Mouse (Mus musculus) CH12.LX (cell line): Measurements from ENCODE around the gene Lgr4. TPM values are rescaled to one million over a fixed set of nuclear protein-coding genes. Genes with fewer than 3 reads are reported as not detected.

ENCODE experiments used
- DNase-seq: peaks from one replicate; pipeline ENCODE4 v3.0.0-alpha.2; 2013; ENCODE audit errors: extremely low read depth
- H3K27ac ChIP-seq: 2 replicates; pipeline ENCODE4 v1.5.1; 2012; ENCODE audit warnings: low read depth, mild to moderate bottlenecking, control low read depth, moderate library complexity; ENCODE audit not compliant: insufficient read depth
- H3K27me3 ChIP-seq: replicated peaks from 2 replicates; pipeline ENCODE3; 2012; ENCODE audit warnings: inconsistent platforms
- H3K36me3 ChIP-seq, 2 experiments: replicated peaks in 1 of 2; 2 replicates each; pipeline versions ENCODE3 to v1.6.1; 2012; ENCODE audit warnings: inconsistent platforms in 1 of 2, low read length in 1 of 2, mild to moderate bottlenecking in 1 of 2, mixed read lengths in 1 of 2, moderate library complexity in 1 of 2; ENCODE audit not compliant: control insufficient read depth in 1 of 2, insufficient read depth in 1 of 2
- H3K4me1 ChIP-seq, 2 experiments: 2 replicates each; pipeline ENCODE4 v1.6.1; 2012; ENCODE audit warnings: inconsistent platforms in 1 of 2, moderate library complexity in 1 of 2; ENCODE audit not compliant: insufficient read depth in 2 of 2, control insufficient read depth in 1 of 2
- H3K4me2 ChIP-seq: 2 replicates; pipeline ENCODE4 v1.6.1; 2012; ENCODE audit warnings: low read depth, mild to moderate bottlenecking, control low read depth; ENCODE audit not compliant: poor library complexity, insufficient read depth, severe bottlenecking
- H3K4me3 ChIP-seq, 3 experiments: fragments of 150-350 bp in 1 of 3; sonication (generic) in 1 of 3; replicated peaks in 1 of 3; 2 replicates each; pipeline versions ENCODE3 to v1.5.1; 2011 to 2012; ENCODE audit warnings: low read depth in 2 of 3, low read length in 2 of 3, mild to moderate bottlenecking in 2 of 3, moderate library complexity in 2 of 3, control low read depth in 1 of 3, improper control_type of control experiment in 1 of 3, inconsistent platforms in 1 of 3, mixed read lengths in 1 of 3; ENCODE audit not compliant: poor library complexity in 1 of 3
- H3K79me2 ChIP-seq: replicated peaks from 2 replicates; pipeline ENCODE4 v1.6.1; 2012; ENCODE audit warnings: mild to moderate bottlenecking, moderate library complexity; ENCODE audit not compliant: control insufficient read depth, poor library complexity, insufficient read depth, severe bottlenecking; ENCODE audit errors: extremely low read depth
- H3K9ac ChIP-seq: 2 replicates; pipeline ENCODE4 v1.6.1; 2012; ENCODE audit warnings: low read depth, mild to moderate bottlenecking, control low read depth, moderate library complexity; ENCODE audit not compliant: insufficient read depth
- H3K9me3 ChIP-seq: replicated peaks from 2 replicates; pipeline ENCODE3; 2012; ENCODE audit warnings: low read length, inconsistent platforms, mixed read lengths
- BHLHE40 ChIP-seq: IDR thresholded peaks from 2 replicates; pipeline ENCODE4 v1.6.1; 2011; ENCODE audit warnings: mild to moderate bottlenecking, low read depth, low read length, improper control_type of control experiment
- CHD1 ChIP-seq: IDR thresholded peaks from 2 replicates; pipeline ENCODE4 v1.6.1; 2012; ENCODE audit warnings: low read depth, low read length, improper control_type of control experiment, inconsistent platforms
- CTCF ChIP-seq, 2 experiments: IDR thresholded peaks in 1 of 2; conservative IDR thresholded peaks in 1 of 2; 2 replicates each; pipeline ENCODE4 v1.5.1; 2011 to 2012; ENCODE audit warnings: low read depth in 2 of 2, low read length in 2 of 2, improper control_type of control experiment in 1 of 2, inconsistent platforms in 1 of 2, mild to moderate bottlenecking in 1 of 2, moderate library complexity in 1 of 2
- E2F4 ChIP-seq: IDR thresholded peaks from 2 replicates; pipeline ENCODE4 v1.6.1; 2011; ENCODE audit warnings: low read depth, low read length, improper control_type of control experiment; ENCODE audit not compliant: insufficient replicate concordance
- ELF1 ChIP-seq: IDR thresholded peaks from 2 replicates; pipeline ENCODE4 v1.6.1; 2014; ENCODE audit warnings: low read depth, mild to moderate bottlenecking, inconsistent platforms, low read length, improper control_type of control experiment
- ETS1 ChIP-seq: conservative IDR thresholded peaks from 2 replicates; pipeline ENCODE4 v1.6.1; 2012; ENCODE audit warnings: low read depth, mild to moderate bottlenecking, inconsistent platforms, low read length, improper control_type of control experiment, moderate library complexity
- GABPA ChIP-seq: IDR thresholded peaks from 2 replicates; pipeline ENCODE4 v1.6.1; 2012; ENCODE audit warnings: low read depth, low read length, improper control_type of control experiment, inconsistent platforms; ENCODE audit not compliant: insufficient replicate concordance
- HCFC1 ChIP-seq: IDR thresholded peaks from 2 replicates; pipeline ENCODE4 v1.6.1; 2012; ENCODE audit warnings: low read depth, mild to moderate bottlenecking, inconsistent platforms, low read length, improper control_type of control experiment
- IRF4 ChIP-seq: IDR thresholded peaks from 2 replicates; pipeline ENCODE4 v1.6.1; 2014; ENCODE audit warnings: low read depth, mild to moderate bottlenecking, inconsistent platforms, low read length, improper control_type of control experiment
- JUN ChIP-seq: IDR thresholded peaks from 2 replicates; pipeline ENCODE4 v1.6.1; 2011; ENCODE audit warnings: low read depth, mild to moderate bottlenecking, low read length, improper control_type of control experiment, moderate library complexity; ENCODE audit not compliant: insufficient read depth
- JUND ChIP-seq: conservative IDR thresholded peaks from 2 replicates; pipeline ENCODE4 v1.6.1; 2011; ENCODE audit warnings: low read depth, low read length, improper control_type of control experiment
- KAT2A ChIP-seq: IDR thresholded peaks from 2 replicates; pipeline ENCODE4 v1.6.1; 2012; ENCODE audit warnings: low read length, improper control_type of control experiment, inconsistent platforms; ENCODE audit not compliant: insufficient replicate concordance
- MAZ ChIP-seq: IDR thresholded peaks from 2 replicates; pipeline ENCODE4 v1.6.1; 2012; ENCODE audit warnings: low read depth, mild to moderate bottlenecking, inconsistent platforms, low read length, improper control_type of control experiment, moderate library complexity
- MYC ChIP-seq: IDR thresholded peaks from 2 replicates; pipeline ENCODE4 v1.6.1; 2011; ENCODE audit warnings: low read depth, mild to moderate bottlenecking, improper control_type of control experiment, low read length
- NELFE ChIP-seq: IDR thresholded peaks from 2 replicates; pipeline ENCODE4 v1.6.1; 2011; ENCODE audit warnings: low read depth, low read length, improper control_type of control experiment
- NRF1 ChIP-seq: IDR thresholded peaks from 2 replicates; pipeline ENCODE4 v1.6.1; 2014; ENCODE audit warnings: low read depth, mild to moderate bottlenecking, inconsistent platforms, low read length, improper control_type of control experiment, moderate library complexity
- PAX5 ChIP-seq: IDR thresholded peaks from 2 replicates; pipeline ENCODE4 v1.6.1; 2012; ENCODE audit warnings: low read length, inconsistent platforms, mixed read lengths
- POLR2A ChIP-seq: IDR thresholded peaks from 2 replicates; pipeline ENCODE4 v1.6.1; 2011; ENCODE audit warnings: low read depth, mild to moderate bottlenecking, improper control_type of control experiment, low read length
- RAD21 ChIP-seq: IDR thresholded peaks from 2 replicates; pipeline ENCODE4 v1.6.1; 2011; ENCODE audit warnings: low read depth, mild to moderate bottlenecking, low read length, improper control_type of control experiment, moderate library complexity
- RCOR1 ChIP-seq: conservative IDR thresholded peaks from 2 replicates; pipeline ENCODE4 v1.6.1; 2012; ENCODE audit warnings: low read depth, mild to moderate bottlenecking, inconsistent platforms, low read length, improper control_type of control experiment
- SIN3A ChIP-seq: IDR thresholded peaks from 2 replicates; pipeline ENCODE4 v1.6.1; 2012; ENCODE audit warnings: low read length, improper control_type of control experiment, inconsistent platforms
- SMC3 ChIP-seq: IDR thresholded peaks from 2 replicates; pipeline ENCODE4 v1.6.1; 2011; ENCODE audit warnings: low read depth, low read length, improper control_type of control experiment
- TBP ChIP-seq: conservative IDR thresholded peaks from 2 replicates; pipeline ENCODE4 v1.6.1; 2011; ENCODE audit warnings: low read depth, low read length, improper control_type of control experiment
- UBTF ChIP-seq: IDR thresholded peaks from 2 replicates; pipeline ENCODE4 v1.6.1; 2012; ENCODE audit warnings: low read depth, mild to moderate bottlenecking, inconsistent platforms, low read length, improper control_type of control experiment, moderate library complexity
- USF2 ChIP-seq: conservative IDR thresholded peaks from 2 replicates; pipeline ENCODE4 v1.6.1; 2011; ENCODE audit warnings: low read depth, low read length, improper control_type of control experiment
- ZC3H11A ChIP-seq: IDR thresholded peaks from 2 replicates; pipeline ENCODE4 v1.6.1; 2012; ENCODE audit warnings: low read depth, mild to moderate bottlenecking, inconsistent platforms, low read length, improper control_type of control experiment
- ZKSCAN1 ChIP-seq: IDR thresholded peaks from 2 replicates; pipeline ENCODE4 v1.6.1; 2012; ENCODE audit warnings: low read depth, inconsistent platforms, low read length, improper control_type of control experiment, borderline replicate concordance
- ZNF384 ChIP-seq: IDR thresholded peaks from 2 replicates; pipeline ENCODE4 v1.6.1; 2012; ENCODE audit warnings: low read depth, low read length, improper control_type of control experiment, inconsistent platforms
- dilution Hi-C: fragments of 300-500 bp; cut with MboI; formaldehyde crosslinking; loops from 2 replicates; pipeline ENCODE4 v1.14.3; 2020; ENCODE audit warnings: low sequenced_read_pairs; ENCODE audit not compliant: extremely low pct_unique_long_range_greater_than_20kb, extremely low pct_ligation_motif_present
- in situ Hi-C: fragments of 300-500 bp; cut with MboI; formaldehyde crosslinking; loops from 3 replicates; pipeline ENCODE4 v1.14.3; 2019; ENCODE audit warnings: low sequenced_read_pairs, low pct_ligation_motif_present, low pct_unique_long_range_greater_than_20kb, mixed read lengths
- polyA plus RNA-seq: library from polyadenylated mRNA; unstranded; fragments of >175 nt; gene quantifications from 2 replicates; pipeline ENCODE4 v1.2.1, GENCODE M21; 2012; ENCODE audit warnings: low read depth; ENCODE audit not compliant: insufficient read length
- total RNA-seq, 2 experiments: library from RNA; depleted of rRNA; stranded (reverse); fragments of 300-350 nt in 1 of 2; fragments of >200 nt in 1 of 2; gene quantifications; 2 replicates each; pipeline ENCODE4 v1.2.3; 2012 to 2014

Lgr4 gene
- total and polyA plus RNA-seq, 3 experiments, result 6.1 to 11.4 (median 6.9) TPM

DNA sequence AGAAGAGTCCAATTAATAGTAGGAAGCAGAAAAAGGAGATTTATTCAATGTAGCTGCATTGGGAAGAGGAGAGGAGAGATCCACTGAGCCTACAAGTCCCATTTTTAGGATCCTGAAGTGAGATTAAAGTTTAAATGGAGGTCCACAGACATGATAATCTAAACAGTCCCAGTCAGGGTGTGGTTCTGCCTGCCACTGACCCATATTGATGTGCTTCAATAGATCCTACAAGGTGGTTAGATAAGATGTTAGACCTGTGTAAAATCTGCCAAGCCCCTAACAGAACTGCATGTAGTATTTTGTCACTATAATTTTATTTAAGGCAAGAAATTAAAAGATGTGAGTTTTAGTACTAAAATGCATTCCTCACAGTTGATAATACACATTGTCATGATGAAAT is 76.0 kb downstream of the Lgr4 start:
- H3K79me2 ChIP-seq, result no peaks in the 10 kb centered on the region
- H3K4me2 ChIP-seq, result no peak overlapping the region
- TF ChIP-seq RAD21 (no peak), ZKSCAN1 (no peak), KAT2A (no peak), UBTF (no peak), ZNF384 (no peak), ZC3H11A (no peak), NELFE (no peak), MYC (no peak), CHD1 (no peak), TBP (no peak), SIN3A (no peak), MAZ (no peak), BHLHE40 (no peak), PAX5 (no peak), JUND (no peak), ETS1 (no peak), SMC3 (no peak), E2F4 (no peak), USF2 (no peak)
- no peaks in the 10 kb centered on the region for H3K4me1 ChIP-seq
- no peak overlapping the region for H3K9ac ChIP-seq
- H3K27me3 ChIP-seq, result no peaks in the 10 kb centered on the region
- H3K9me3 ChIP-seq, result no peaks in the 10 kb centered on the region
- in situ Hi-C loops, result no loop called here
- H3K36me3 ChIP-seq, result peaks cover 0 to 3% of the 10 kb centered on the region in 2 experiments
- H3K4me3 ChIP-seq, result no peak overlapping the region
- no peak for DNase-seq
- no peak overlapping the region for H3K27ac ChIP-seq
- dilution Hi-C loops, result no loop called here

DNA sequence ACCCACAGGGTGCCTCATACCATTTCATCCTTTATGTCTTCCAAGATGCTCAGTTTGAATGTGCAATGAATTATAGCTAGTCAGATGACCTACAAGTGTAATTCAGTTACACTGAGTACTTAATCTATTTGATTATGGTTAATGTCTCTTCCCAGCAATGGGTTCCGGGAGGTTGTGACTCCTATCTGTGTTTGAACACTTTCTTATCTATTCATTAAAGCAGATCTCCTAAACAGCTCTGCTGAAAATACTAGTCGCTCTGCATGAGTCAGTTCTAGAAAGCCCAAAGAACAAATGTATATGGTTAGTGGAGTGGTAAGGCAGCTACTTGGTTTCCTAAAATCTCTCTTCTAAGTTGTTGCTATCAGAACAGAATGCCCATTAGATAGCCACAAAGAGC is 77.6 kb downstream of the Lgr4 start:
- H3K4me3 ChIP-seq, result no peak overlapping the region
- TF ChIP-seq CTCF (conservative IDR thresholded peaks at IDR 0.05 in 1 of 2, IDR thresholded peaks at IDR 0.05 in 1 of 2; ENCODE audit: low read depth in 2 of 2, low read length in 2 of 2) (no peak), ELF1 (no peak), NRF1 (no peak), GABPA (no peak), ZKSCAN1 (no peak), HCFC1 (no peak), TBP (no peak), ZC3H11A (no peak), JUN (no peak), POLR2A (no peak), SMC3 (no peak), KAT2A (no peak), IRF4 (no peak), RCOR1 (no peak), MYC (no peak), E2F4 (no peak)
- no peak overlapping the region for H3K4me2 ChIP-seq
- H3K9ac ChIP-seq, result no peak overlapping the region
- peaks cover 0 to 9% of the 10 kb centered on the region in 2 experiments for H3K36me3 ChIP-seq
- no peak overlapping the region for H3K27ac ChIP-seq
- no peaks in the 10 kb centered on the region for H3K27me3 ChIP-seq
- dilution Hi-C loops (no loop called here), in situ Hi-C loops (no loop called here)
- no peaks in the 10 kb centered on the region for H3K9me3 ChIP-seq
- no peak for DNase-seq
- H3K79me2 ChIP-seq, result no peaks in the 10 kb centered on the region
- H3K4me1 ChIP-seq, result no peaks in the 10 kb centered on the region
